Mouse (Mus musculus) cortical plate, adult 2 months (tissue): Measurements from ENCODE around the gene Gm156. TPM values are rescaled to one million over a fixed set of nuclear protein-coding genes. Genes with fewer than 3 reads are reported as not detected.
"Not testable (repeated sequence)": the region's sequence is repeated elsewhere in the genome, so short reads cannot be mapped to it uniquely, and the experiment has no call there.

Experiments used
- H3K27ac ChIP-seq: fragments of 200-500 bp; 2 replicates; pipeline ENCODE4 v1.5.1; 2012; ENCODE audit warnings: low read length, control low read depth, inconsistent platforms; ENCODE audit not compliant: insufficient read depth
- H3K4me1 ChIP-seq: fragments of 200-500 bp; 2 replicates; pipeline ENCODE4 v1.6.1; 2011; ENCODE audit warnings: low read length; ENCODE audit not compliant: control insufficient read depth, insufficient read depth
- H3K4me3 ChIP-seq: fragments of 200-500 bp; 2 replicates; pipeline ENCODE4 v1.5.1; 2011; ENCODE audit warnings: mild to moderate bottlenecking, low read length, control low read depth; ENCODE audit not compliant: insufficient read depth
- CTCF ChIP-seq: fragments of 200-500 bp; IDR thresholded peaks from 2 replicates; pipeline ENCODE4 v1.5.1; 2011; ENCODE audit warnings: mild to moderate bottlenecking, control low read depth, low read length; ENCODE audit not compliant: insufficient read depth; ENCODE audit errors: extremely low read depth
- POLR2A ChIP-seq: fragments of 200-500 bp; IDR thresholded peaks from 2 replicates; pipeline ENCODE4 v1.6.1; 2011; ENCODE audit warnings: mild to moderate bottlenecking, low read length, control low read depth; ENCODE audit not compliant: insufficient read depth; ENCODE audit errors: extremely low read depth
- polyA plus RNA-seq: library from polyadenylated mRNA; depleted of rRNA; stranded (reverse); fragments of >200 nt; gene quantifications from 2 replicates; pipeline ENCODE4 v1.2.3, GENCODE M21; 2012; rRNA removed

Gm156 gene
- polyA plus RNA-seq, result not detected in 2 replicates

- not testable (repeated sequence) for H3K27ac ChIP-seq, H3K4me3 ChIP-seq, H3K4me1 ChIP-seq
Measured at GRCm38 (mm10) chr6:129784170-129784569, at the start of gene Gm156. Gene Gm156, minus strand, starts transcription at chr6:129784270.

GRCm38 (mm10) chr6:129825559-129825958 lies 41.5 kb upstream of the Gm156 start:
- H3K27ac ChIP-seq, result no peak overlapping the region
- no peaks in the 10 kb centered on the region for H3K4me1 ChIP-seq
- H3K4me3 ChIP-seq, result no peak overlapping the region
- TF ChIP-seq POLR2A, result no peak
- TF ChIP-seq CTCF, result no peak

- no peak overlapping the region for H3K27ac ChIP-seq
- no peaks in the 10 kb centered on the region for H3K4me1 ChIP-seq
- no peak for TF ChIP-seq CTCF
- TF ChIP-seq POLR2A, result no peak
- no peak overlapping the region for H3K4me3 ChIP-seq
Measured at GRCm38 (mm10) chr6:129824004-129824403, 39.9 kb upstream of the Gm156 start.

- TF ChIP-seq POLR2A (no peak), CTCF (no peak)
- H3K27ac ChIP-seq, result no peak overlapping the region
Measured at GRCm38 (mm10) chr6:129817731-129818130, 33.7 kb upstream of the Gm156 start.

GRCm38 (mm10) chr6:129747654-129748032 lies 36.4 kb downstream of the Gm156 start:
- no peak overlapping the region for H3K27ac ChIP-seq
- TF ChIP-seq POLR2A (no peak), CTCF (no peak)
- H3K4me3 ChIP-seq, result no peak overlapping the region
- H3K4me1 ChIP-seq, result no peaks in the 10 kb centered on the region

More at GRCm38 (mm10) chr6:129817731-129818130, 33.7 kb upstream of the Gm156 start:
- no peaks in the 10 kb centered on the region for H3K4me1 ChIP-seq
- no peak overlapping the region for H3K4me3 ChIP-seq

GRCm38 (mm10) chr6:129747016-129747653 lies 36.9 kb downstream of the Gm156 start:
- no peaks in the 10 kb centered on the region for H3K4me1 ChIP-seq
- TF ChIP-seq POLR2A (no peak), CTCF (no peak)
- H3K4me3 ChIP-seq, result no peak overlapping the region
- no peak overlapping the region for H3K27ac ChIP-seq

- no peak overlapping the region for H3K4me3 ChIP-seq
- TF ChIP-seq CTCF (no peak), POLR2A (no peak)
- H3K4me1 ChIP-seq, result no peaks in the 10 kb centered on the region
- no peak overlapping the region for H3K27ac ChIP-seq
Measured at GRCm38 (mm10) chr6:129746151-129746550, 37.9 kb downstream of the Gm156 start.

- no peak for TF ChIP-seq POLR2A
- no peak for TF ChIP-seq CTCF
- H3K4me3 ChIP-seq, result no peak within 1 kb of the TSS
Measured at GRCm38 (mm10) chr6:129740069-129740721, 43.9 kb downstream of the Gm156 start, which contains the start of gene Klri2. Gene Klri2, minus strand, starts transcription at chr6:129740484.

GRCm38 (mm10) chr6:129736414-129736813 lies 47.7 kb downstream of the Gm156 start:
- Histone ChIP-seq H3K4me1 (no peaks in the 10 kb centered on the region), H3K27ac (no peak overlapping the region), H3K4me3 (no peak overlapping the region)
- TF ChIP-seq POLR2A (no peak), CTCF (no peak)

More at GRCm38 (mm10) chr6:129740069-129740721, 43.9 kb downstream of the Gm156 start, which contains the start of gene Klri2:
- no peak within 1 kb of the TSS for H3K27ac ChIP-seq
- no peaks in the 10 kb centered on the region for H3K4me1 ChIP-seq

GRCm38 (mm10) chr6:129727237-129727636 lies 56.8 kb downstream of the Gm156 start:
- TF ChIP-seq POLR2A (no peak), CTCF (no peak)
- H3K27ac ChIP-seq, result no peak overlapping the region
- no peak overlapping the region for H3K4me3 ChIP-seq
- H3K4me1 ChIP-seq, result no peaks in the 10 kb centered on the region
